Mouse (Mus musculus) pancreas, adult 10 weeks (tissue): Measurements from ENCODE around the gene Erbb3. TPM values are rescaled to one million over a fixed set of nuclear protein-coding genes. Genes with fewer than 3 reads are reported as not detected.

Experiments used
- polyA plus RNA-seq: library from polyadenylated mRNA; stranded (reverse); fragments of 350-450 nt; fragmentation: Illumina TruSeq; extraction: RNeasy Lipid Tissue Mini Kit (QIAGEN cat#74804); gene quantifications from one replicate; pipeline ENCODE4 v1.2.3, GENCODE M21; 2015; ENCODE audit warnings: low read depth, low replicate concordance; ENCODE audit not compliant: insufficient read depth

Erbb3 gene
- 2.9 TPM for polyA plus RNA-seq

GRCm38 (mm10) chr10:128589464-128590192, at the start of gene Erbb3:
Gene Erbb3 (minus strand): TSS chr10:128589652.

GRCm38 (mm10) chr10:128626311-128627310, 37.2 kb upstream of the Erbb3 start, which contains the start of gene Rps26:
Gene Rps26 (minus strand): TSS chr10:128626747.

GRCm38 (mm10) chr10:128565788-128566531, 23.5 kb downstream of the Erbb3 start, which contains the start of gene Pa2g4:
Gene Pa2g4 (minus strand): TSS chr10:128565987.

GRCm38 (mm10) chr10:128548947-128549681, 40.3 kb downstream of the Erbb3 start, which contains the start of gene Rpl41:
Gene Rpl41 (minus strand): TSS chr10:128549305.

GRCm38 (mm10) chr10:128547361-128548032, 42.0 kb downstream of the Erbb3 start, which contains the start of gene Zc3h10:
Gene Zc3h10 (minus strand): TSS chr10:128547774.

GRCm38 (mm10) chr10:128525671-128526308, 63.7 kb downstream of the Erbb3 start, which contains the start of gene Esyt1:
Gene Esyt1 (minus strand): TSS chr10:128525871.

Other genes starting within 250 kb of the Erbb3 start
- 21.3 TPM for gene Coq10a, start 220.7 kb downstream of the Erbb3 start, polyA plus RNA-seq
- 5.5 TPM for gene Ankrd52, start 212.5 kb downstream of the Erbb3 start, polyA plus RNA-seq
- 127 TPM for gene Slc39a5, start 188.4 kb downstream of the Erbb3 start, polyA plus RNA-seq
- gene Nabp2, start 178.2 kb downstream of the Erbb3 start, polyA plus RNA-seq: 17.0 TPM
- 6.6 TPM for gene Rnf41, start 178.0 kb downstream of the Erbb3 start, polyA plus RNA-seq
- gene Smarcc2, start 130.4 kb downstream of the Erbb3 start, polyA plus RNA-seq: 24.6 TPM
- 403 TPM for gene Myl6, start 95.5 kb downstream of the Erbb3 start, polyA plus RNA-seq
- not detected for gene Myl6b, start 91.0 kb downstream of the Erbb3 start, polyA plus RNA-seq
- gene Esyt1, start 63.8 kb downstream of the Erbb3 start, polyA plus RNA-seq: 15.7 TPM
- 2.5 TPM for gene Zc3h10, start 41.9 kb downstream of the Erbb3 start, polyA plus RNA-seq
- 2,737 TPM for gene Rpl41, start 40.3 kb downstream of the Erbb3 start, polyA plus RNA-seq
- 20.2 TPM for gene Pa2g4, start 23.7 kb downstream of the Erbb3 start, polyA plus RNA-seq
- 365 TPM for gene Rps26, start 37.1 kb upstream of the Erbb3 start, polyA plus RNA-seq
- 0.70 TPM for gene Ikzf4, start 56.3 kb upstream of the Erbb3 start, polyA plus RNA-seq
- gene Suox, start 84.4 kb upstream of the Erbb3 start, polyA plus RNA-seq: 3.5 TPM
- gene Rab5b, start 106.6 kb upstream of the Erbb3 start, polyA plus RNA-seq: 15.3 TPM
- gene Pmel, start 114.5 kb upstream of the Erbb3 start, polyA plus RNA-seq: not detected
- gene Cdk2, start 115.4 kb upstream of the Erbb3 start, polyA plus RNA-seq: 6.2 TPM
- 10.4 TPM for gene Dgka, start 155.2 kb upstream of the Erbb3 start, polyA plus RNA-seq
- gene Pym1, start 158.2 kb upstream of the Erbb3 start, polyA plus RNA-seq: 4.8 TPM
- gene Mmp19, start 201.3 kb upstream of the Erbb3 start, polyA plus RNA-seq: 3.0 TPM
- gene Dnajc14, start 214.4 kb upstream of the Erbb3 start, polyA plus RNA-seq: 9.2 TPM
- 6.6 TPM for gene Tmem198b, start 214.7 kb upstream of the Erbb3 start, polyA plus RNA-seq
- 15.9 TPM for gene Sarnp, start 227.7 kb upstream of the Erbb3 start, polyA plus RNA-seq
- 11.8 TPM for gene Ormdl2, start 232.0 kb upstream of the Erbb3 start, polyA plus RNA-seq